In the genomic region with DNA sequence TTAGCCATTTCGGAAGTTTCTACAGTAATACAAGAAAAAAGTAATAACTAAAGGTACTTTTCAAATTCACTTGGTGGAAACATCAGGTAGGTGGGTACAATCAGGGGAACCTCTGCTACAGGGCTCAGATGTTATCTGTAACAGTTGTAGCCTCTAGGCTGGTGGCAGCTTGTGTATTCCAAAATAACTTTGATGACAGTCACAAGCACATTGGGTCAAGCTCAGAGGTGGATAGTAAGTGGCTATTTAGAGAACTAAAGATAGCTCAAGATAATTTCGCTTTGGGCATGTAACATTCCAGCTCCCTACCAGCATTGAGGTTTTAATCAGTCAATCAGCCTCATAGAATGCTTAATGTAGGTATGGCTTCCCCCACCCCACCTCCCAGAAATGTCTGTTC, we compare ENCODE assay signal across 19 mouse cellular contexts.
"Had no signal": no experiment of that assay in that cellular context is flagged by ENCODE, and none has a peak within 500 bp of the region (broad histone marks: within the 10 kb centered on the region; RNA-seq: fewer than 3 reads in every experiment).

No protein-coding gene starts in this region.

- H3K4me3 ChIP-seq: limb, embryonic 10.5 days; limb, embryonic 13.5 days; liver, embryonic 12.5 days; liver, embryonic 15.5 days; lung, embryonic 15.5 days; megakaryocyte, embryonic 14.5 days; midbrain, embryonic 10.5 days had no signal

- DNase-seq: kidney, postnatal 14 days; kidney, postnatal 4 days; liver; lung, adult 18-20 months; lung, postnatal 10 days; lung, postnatal 36 days; midbrain, embryonic 14.5 days; right cerebral cortex, postnatal 4 days; thymus, adult 2 months; thymus, postnatal 14 days; thymus, postnatal 4 days had no signal

- H3K36me3 ChIP-seq: limb, embryonic 10.5 days; limb, embryonic 13.5 days; liver, embryonic 12.5 days; liver, embryonic 15.5 days; lung, embryonic 15.5 days; midbrain, embryonic 10.5 days had no signal

- H3K9me3 ChIP-seq: limb, embryonic 10.5 days; limb, embryonic 13.5 days; liver, embryonic 12.5 days; liver, embryonic 15.5 days; lung, embryonic 15.5 days; megakaryocyte, embryonic 14.5 days; midbrain, embryonic 10.5 days had no signal

- H3K4me1 ChIP-seq: limb, embryonic 10.5 days; liver, embryonic 12.5 days; liver, embryonic 15.5 days; megakaryocyte, embryonic 14.5 days; midbrain, embryonic 10.5 days had no signal

- ATAC-seq: liver, embryonic 12.5 days had no signal

- H3K4me2 ChIP-seq: limb, embryonic 13.5 days; liver, embryonic 12.5 days; liver, embryonic 15.5 days; lung, embryonic 15.5 days had no signal

- H3K9ac ChIP-seq: limb, embryonic 13.5 days; liver, embryonic 12.5 days; liver, embryonic 15.5 days; lung, embryonic 15.5 days had no signal

- H3K27ac ChIP-seq: limb, embryonic 10.5 days; limb, embryonic 13.5 days; liver, embryonic 12.5 days; liver, embryonic 15.5 days; lung, embryonic 15.5 days; midbrain, embryonic 10.5 days; stomach, postnatal 0 days had no signal

- H3K27me3 ChIP-seq: limb, embryonic 13.5 days; liver, embryonic 12.5 days; liver, embryonic 15.5 days; lung, embryonic 15.5 days had no signal
